Mouse (Mus musculus) right cerebral cortex, adult 18-20 months (tissue): ENCODE measurements around the gene Sipa1l3.

Experiments used
- DNase-seq: peaks from one replicate; pipeline ENCODE4 v3.0.0; 2022; ENCODE audit warnings: mixed read lengths

Gene Sipa1l3

GRCm38 (mm10) chr7:29441151-29441550 lies 77.3 kb downstream of the Sipa1l3 start:
- DNase-seq, result no peak

- no peak for DNase-seq
These were observed 79.7 kb downstream of the Sipa1l3 start for GRCm38 (mm10) chr7:29438655-29439282.

- no peak for DNase-seq
These were observed 80.2 kb downstream of the Sipa1l3 start for GRCm38 (mm10) chr7:29438204-29438603.

- no peak for DNase-seq
These were observed 81.4 kb downstream of the Sipa1l3 start for GRCm38 (mm10) chr7:29437072-29437471.

- DNase-seq, result no peak
These were observed 84.0 kb downstream of the Sipa1l3 start for GRCm38 (mm10) chr7:29434313-29435035.

GRCm38 (mm10) chr7:29433725-29434124 lies 84.7 kb downstream of the Sipa1l3 start:
- DNase-seq, result no peak

GRCm38 (mm10) chr7:29432947-29433553 lies 85.4 kb downstream of the Sipa1l3 start:
- DNase-seq, result no peak

GRCm38 (mm10) chr7:29432180-29432946 lies 86.1 kb downstream of the Sipa1l3 start:
- DNase-seq, result no peak

GRCm38 (mm10) chr7:29430739-29431211 lies 87.7 kb downstream of the Sipa1l3 start:
- DNase-seq, result no peak

GRCm38 (mm10) chr7:29426056-29426455 lies 92.4 kb downstream of the Sipa1l3 start:
- no peak for DNase-seq

- DNase-seq, result no peak
These were observed 93.0 kb downstream of the Sipa1l3 start for GRCm38 (mm10) chr7:29425413-29425827.

- no peak for DNase-seq
These were observed 93.8 kb downstream of the Sipa1l3 start for GRCm38 (mm10) chr7:29424690-29425089.

- DNase-seq, result no peak
These were observed 96.6 kb downstream of the Sipa1l3 start for GRCm38 (mm10) chr7:29421909-29422244.

- no peak for DNase-seq
These were observed 97.1 kb downstream of the Sipa1l3 start for GRCm38 (mm10) chr7:29421240-29421908.

- DNase-seq, result no peak
These were observed 98.6 kb downstream of the Sipa1l3 start for GRCm38 (mm10) chr7:29419836-29420235.

- DNase-seq, result no peak
These were observed 100.2 kb downstream of the Sipa1l3 start for GRCm38 (mm10) chr7:29418231-29418630.

GRCm38 (mm10) chr7:29417332-29418069 lies 100.9 kb downstream of the Sipa1l3 start:
- DNase-seq, result no peak

- no peak for DNase-seq
These were observed 101.5 kb downstream of the Sipa1l3 start for GRCm38 (mm10) chr7:29416906-29417305.

- DNase-seq, result no peak
These were observed 106.4 kb downstream of the Sipa1l3 start for GRCm38 (mm10) chr7:29411838-29412580.

- DNase-seq, result no peak
These were observed 107.1 kb downstream of the Sipa1l3 start for GRCm38 (mm10) chr7:29411216-29411816.

GRCm38 (mm10) chr7:29410402-29410801 lies 108.0 kb downstream of the Sipa1l3 start:
- DNase-seq, result no peak
